Mouse (Mus musculus) midbrain, embryonic 14.5 days (tissue): ENCODE results near the gene Tlr5. TPM values are rescaled to one million over a fixed set of nuclear protein-coding genes. Genes with fewer than 3 reads are reported as not detected.
A peak's percentile ranks its signal among the peaks of the same experiment; 100 is the strongest.

Experiments used
- ATAC-seq: fragments of 200-750 bp; cut with Nextera tagmentation; 2 replicates; pipeline ENCODE4 v1.8.0; 2017; ENCODE audit warnings: moderate number of reproducible peaks, moderate library complexity; ENCODE audit not compliant: low FRiP score, low TSS enrichment
- DNase-seq: peaks from one replicate; pipeline ENCODE4 v3.0.0-alpha.2; 2015
- H3K27ac ChIP-seq: fragments of 300-500 bp; sonication (generic); replicated peaks from 2 replicates; pipeline ENCODE4 v1.5.1; 2014; ENCODE audit warnings: mild to moderate bottlenecking, low read depth, low read length, moderate library complexity
- H3K27me3 ChIP-seq: fragments of 300-500 bp; sonication (generic); 2 replicates; pipeline ENCODE4 v1.6.1; 2014; ENCODE audit warnings: low read length, control low read depth, mixed read lengths; ENCODE audit not compliant: control insufficient read depth, insufficient read depth
- H3K36me3 ChIP-seq: fragments of 300-500 bp; sonication (generic); 2 replicates; pipeline ENCODE4 v1.6.1; 2014; ENCODE audit warnings: low read length, control low read depth; ENCODE audit not compliant: control insufficient read depth, insufficient read depth
- H3K4me1 ChIP-seq: fragments of 300-500 bp; sonication (generic); 2 replicates; pipeline ENCODE4 v1.6.1; 2014; ENCODE audit warnings: mild to moderate bottlenecking, antibody characterized with exemption, low read length, control low read depth; ENCODE audit not compliant: control insufficient read depth, insufficient read depth
- H3K4me2 ChIP-seq: fragments of 300-500 bp; sonication (generic); 2 replicates; pipeline ENCODE4 v1.6.1; 2014; ENCODE audit warnings: mild to moderate bottlenecking, low read length, moderate library complexity
- H3K4me3 ChIP-seq: fragments of 300-500 bp; sonication (generic); replicated peaks from 2 replicates; pipeline ENCODE4 v1.5.1; 2014; ENCODE audit warnings: low read depth, low read length
- H3K9ac ChIP-seq: fragments of 300-500 bp; sonication (generic); replicated peaks from 2 replicates; pipeline ENCODE4 v1.6.1; 2014; ENCODE audit warnings: mild to moderate bottlenecking, low read length, moderate library complexity
- H3K9me3 ChIP-seq: fragments of 300-500 bp; sonication (generic); 2 replicates; pipeline ENCODE4 v1.6.1; 2016; ENCODE audit warnings: low read length, control low read depth, mixed read lengths; ENCODE audit not compliant: control insufficient read depth
- WGBS: fragments of 180-500 bp; shearing (Covaris S2); extraction: QIAGEN DNeasy Blood & Tissue Kit; methylation state at CpG from one replicate; pipeline ENCODE4 v1.1.7; 2014; 5-methylcytosine and 5-hydroxymethylcytosine counted together
- polyA plus RNA-seq: library from polyadenylated mRNA; unstranded; fragments of >200 nt; fragmentation: Nextera tagmentation; extraction: Ambion mirVana; gene quantifications from 2 replicates; pipeline ENCODE4 v1.2.1, GENCODE M21; 2014

Tlr5 gene
- polyA plus RNA-seq, 1 experiment from 2014 or later: 0.25 TPM

DNA sequence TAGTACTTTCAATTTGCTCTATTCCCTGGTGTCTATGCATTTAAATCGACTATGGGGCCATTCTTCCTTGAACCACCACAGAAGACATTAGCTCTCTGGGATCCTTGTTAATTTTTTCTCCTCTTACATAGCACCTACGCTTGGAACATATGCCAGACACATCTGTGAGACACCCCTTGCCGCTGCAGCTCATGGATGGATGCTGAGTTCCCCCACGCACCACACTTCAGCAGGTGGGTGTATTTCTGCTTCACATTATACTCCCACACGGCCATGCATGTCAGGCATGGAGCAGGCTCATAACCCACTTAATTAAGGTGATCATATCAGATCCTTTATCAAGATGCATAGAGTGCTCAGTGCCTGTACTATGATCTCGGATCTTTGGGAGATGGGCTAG, 17.7 kb downstream of the Tlr5 start:
- Histone ChIP-seq H3K4me2 (no peak overlapping the region), H3K36me3 (no peaks in the 10 kb centered on the region), H3K4me3 (no peak overlapping the region), H3K9ac (no peak overlapping the region), H3K27ac (no peak overlapping the region), H3K27me3 (no peaks in the 10 kb centered on the region), H3K4me1 (no peaks in the 10 kb centered on the region), H3K9me3 (no peaks in the 10 kb centered on the region)
- WGBS: 88% methylated on average over 6 of the region's 6 CpGs
- no peak for ATAC-seq
- no peak for DNase-seq

DNA sequence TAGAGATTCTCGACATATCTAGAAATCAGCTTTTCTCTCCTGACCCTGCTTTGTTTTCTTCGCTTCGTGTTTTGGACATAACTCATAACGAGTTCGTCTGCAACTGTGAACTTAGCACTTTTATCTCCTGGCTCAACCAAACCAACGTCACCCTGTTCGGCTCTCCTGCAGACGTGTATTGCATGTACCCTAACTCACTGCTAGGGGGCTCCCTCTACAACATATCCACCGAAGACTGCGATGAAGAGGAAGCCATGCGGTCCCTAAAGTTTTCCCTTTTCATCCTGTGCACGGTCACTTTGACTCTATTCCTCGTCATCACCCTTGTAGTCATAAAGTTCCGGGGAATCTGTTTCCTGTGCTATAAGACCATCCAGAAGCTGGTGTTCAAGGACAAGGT, 20.2 kb downstream of the Tlr5 start:
- H3K4me3 ChIP-seq: no peak overlapping the region
- no peak overlapping the region for H3K27ac ChIP-seq
- no peak overlapping the region for H3K9ac ChIP-seq
- 83% methylated on average over 14 of the region's 14 CpGs for WGBS
- no peaks in the 10 kb centered on the region for H3K36me3 ChIP-seq
- no peaks in the 10 kb centered on the region for H3K4me1 ChIP-seq
- no peaks in the 10 kb centered on the region for H3K27me3 ChIP-seq
- no peak for ATAC-seq
- H3K9me3 ChIP-seq: no peaks in the 10 kb centered on the region
- no peak overlapping the region for H3K4me2 ChIP-seq
- no peak for DNase-seq

DNA sequence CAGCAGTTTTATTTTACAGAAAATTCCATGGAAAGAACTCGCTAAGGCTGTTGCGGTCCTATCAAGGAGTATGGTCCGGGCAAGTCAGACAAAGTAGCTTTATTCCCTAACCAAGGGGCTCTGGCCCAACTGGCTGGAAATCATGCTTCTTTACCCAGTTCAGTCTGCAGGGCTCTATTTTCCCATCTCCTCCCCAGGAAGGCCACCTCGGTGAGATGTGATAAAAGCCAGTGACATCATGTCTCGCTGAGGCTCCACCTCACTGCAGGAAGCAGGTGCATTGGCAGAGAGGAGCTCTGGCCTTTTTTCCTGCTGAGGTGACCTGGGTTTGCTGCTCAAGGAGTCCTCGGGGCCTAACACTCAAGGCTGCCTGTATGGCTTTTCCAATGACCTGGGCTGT, 26.1 kb downstream of the Tlr5 start:
- ATAC-seq: no peak
- WGBS: 72% methylated on average over 6 of the region's 6 CpGs
- Histone ChIP-seq H3K4me3 (no peak overlapping the region), H3K9ac (no peak overlapping the region), H3K4me1 (peaks cover 6% of the 10 kb centered on the region; the same call in 1 of the 2 replicates), H3K27me3 (no peaks in the 10 kb centered on the region), H3K4me2 (no peak overlapping the region), H3K9me3 (no peaks in the 10 kb centered on the region), H3K27ac (no peak overlapping the region), H3K36me3 (no peaks in the 10 kb centered on the region)
- DNase-seq: no peak

DNA sequence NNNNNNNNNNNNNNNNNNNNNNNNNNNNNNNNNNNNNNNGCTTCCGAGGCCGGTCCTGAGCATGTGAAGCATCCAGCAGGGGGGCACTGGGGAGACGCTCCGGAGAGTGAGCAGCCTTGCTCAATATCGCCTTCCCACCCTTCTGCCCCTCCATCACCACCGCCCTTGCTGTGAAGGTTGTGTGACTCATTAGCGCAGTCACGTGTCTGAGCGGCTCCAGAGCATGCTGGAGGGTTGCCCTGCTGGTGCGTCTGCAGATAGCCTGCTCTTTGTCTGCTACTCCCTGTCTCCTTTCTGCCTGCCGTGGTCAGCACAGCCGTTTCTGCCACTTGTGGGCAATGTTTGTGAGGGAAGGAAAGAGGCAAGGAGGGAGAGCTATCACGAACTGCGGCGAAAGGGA, 28.4 kb downstream of the Tlr5 start:
- 2% methylated on average over 13 of the region's 15 CpGs for WGBS
- Histone ChIP-seq H3K4me2 (peak overlapping the region; percentile 58), H3K9me3 (no peaks in the 10 kb centered on the region), H3K4me3 (peak overlapping the region; percentile 26), H3K4me1 (peaks cover 6% of the 10 kb centered on the region; the same call in 1 of the 2 replicates), H3K36me3 (no peaks in the 10 kb centered on the region), H3K27ac (peak overlapping the region; percentile 47), H3K27me3 (no peaks in the 10 kb centered on the region), H3K9ac (peak overlapping the region; percentile 47)
- peak; percentile 95 for ATAC-seq
- DNase-seq: peak; percentile 96

DNA sequence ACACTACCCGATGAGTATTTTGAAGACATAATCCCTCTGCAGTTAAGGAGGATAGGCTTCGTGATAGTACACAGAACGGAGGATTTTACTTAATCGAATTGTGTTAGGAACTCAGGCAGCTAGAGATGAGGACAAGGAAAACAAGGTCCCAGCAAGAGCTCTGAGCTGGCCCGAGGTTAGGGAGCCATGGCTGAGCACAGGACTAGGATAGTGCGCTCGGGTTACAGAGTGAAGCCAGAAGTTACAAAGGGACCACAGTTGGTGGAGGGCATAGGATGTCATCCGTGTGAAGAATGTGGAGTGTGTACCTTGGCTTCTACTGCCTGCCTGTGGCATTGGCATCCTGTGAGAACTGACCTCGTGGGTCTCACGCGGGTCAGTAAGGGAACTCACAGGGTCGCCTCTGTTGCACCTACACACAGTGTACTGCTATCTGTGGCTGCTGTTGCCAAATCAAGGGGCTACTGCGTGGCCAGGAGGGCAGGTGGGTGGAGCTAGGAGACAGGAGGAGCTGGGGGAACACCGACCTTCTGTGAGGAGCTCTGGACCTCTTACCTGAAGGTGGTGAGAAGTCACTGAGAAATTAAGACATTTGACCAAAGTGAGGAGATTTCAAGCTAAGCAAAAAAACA, 29.0 kb downstream of the Tlr5 start:
- H3K4me1 ChIP-seq: peaks cover 6% of the 10 kb centered on the region; the same call in 1 of the 2 replicates
- H3K27ac ChIP-seq: peak overlapping the region; percentile 47
- no peaks in the 10 kb centered on the region for H3K9me3 ChIP-seq
- 60% methylated on average over 14 of the region's 14 CpGs for WGBS
- peak overlapping the region; percentile 26; the same call in 1 of the 2 replicates for H3K4me3 ChIP-seq
- no peaks in the 10 kb centered on the region for H3K36me3 ChIP-seq
- DNase-seq: no peak
- H3K9ac ChIP-seq: peak overlapping the region; percentile 47
- H3K4me2 ChIP-seq: peak overlapping the region; percentile 58
- ATAC-seq: peak; percentile 32; the same call in 1 of the 2 replicates
- no peaks in the 10 kb centered on the region for H3K27me3 ChIP-seq

DNA sequence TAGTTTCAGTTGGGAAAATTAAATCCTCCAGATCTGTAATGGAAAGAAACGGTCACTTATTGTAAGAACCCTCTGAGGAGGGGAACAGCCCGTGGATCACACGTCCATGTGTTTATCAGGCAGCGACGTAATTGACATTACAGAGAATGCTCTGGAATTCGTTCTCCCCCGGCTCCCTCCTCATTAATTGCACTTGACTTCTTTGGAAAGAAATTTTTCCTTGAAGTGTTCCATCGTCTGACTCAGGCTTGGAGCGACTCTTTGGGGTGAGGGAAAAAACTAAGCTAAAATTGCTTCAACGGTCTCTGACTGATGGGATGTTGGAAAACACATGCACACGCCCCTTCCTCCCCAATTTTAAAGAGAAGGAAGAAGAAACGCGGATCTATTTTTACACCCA, 31.7 kb downstream of the Tlr5 start:
- H3K9me3 ChIP-seq: no peaks in the 10 kb centered on the region
- H3K9ac ChIP-seq: no peak overlapping the region
- WGBS: 85% methylated on average over 13 of the region's 13 CpGs
- ATAC-seq (no peak), DNase-seq (no peak)
- peaks cover 6% of the 10 kb centered on the region; the same call in 1 of the 2 replicates for H3K4me1 ChIP-seq
- H3K27ac ChIP-seq: no peak overlapping the region
- H3K36me3 ChIP-seq: no peaks in the 10 kb centered on the region
- H3K4me3 ChIP-seq: no peak overlapping the region
- H3K4me2 ChIP-seq: no peak overlapping the region
- H3K27me3 ChIP-seq: no peaks in the 10 kb centered on the region

DNA sequence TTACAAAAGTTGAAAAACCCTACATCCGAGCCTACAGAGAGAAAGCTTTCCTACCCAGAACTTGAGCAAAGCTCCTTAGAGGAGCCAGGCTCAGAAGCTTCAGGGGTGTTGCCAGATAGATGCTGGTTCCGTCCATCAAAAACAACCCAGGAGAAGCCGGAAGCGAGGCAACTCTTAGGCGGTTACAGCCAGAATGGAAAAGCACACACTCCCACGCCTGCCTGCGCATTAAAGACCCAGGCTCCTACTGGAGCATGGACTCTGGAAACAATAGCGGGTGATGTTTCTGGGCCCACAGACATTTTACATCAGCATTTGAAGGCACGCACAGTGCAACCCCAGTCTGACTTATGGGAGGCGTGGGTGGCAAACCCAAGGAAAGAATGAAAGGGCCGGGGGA, 32.2 kb downstream of the Tlr5 start:
- Histone ChIP-seq H3K4me1 (peaks cover 6% of the 10 kb centered on the region; the same call in 1 of the 2 replicates), H3K9ac (no peak overlapping the region), H3K9me3 (no peaks in the 10 kb centered on the region), H3K27me3 (no peaks in the 10 kb centered on the region), H3K4me3 (no peak overlapping the region), H3K36me3 (no peaks in the 10 kb centered on the region), H3K27ac (no peak overlapping the region), H3K4me2 (no peak overlapping the region)
- 86% methylated on average over 11 of the region's 11 CpGs for WGBS
- DNase-seq: no peak
- ATAC-seq: no peak

DNA sequence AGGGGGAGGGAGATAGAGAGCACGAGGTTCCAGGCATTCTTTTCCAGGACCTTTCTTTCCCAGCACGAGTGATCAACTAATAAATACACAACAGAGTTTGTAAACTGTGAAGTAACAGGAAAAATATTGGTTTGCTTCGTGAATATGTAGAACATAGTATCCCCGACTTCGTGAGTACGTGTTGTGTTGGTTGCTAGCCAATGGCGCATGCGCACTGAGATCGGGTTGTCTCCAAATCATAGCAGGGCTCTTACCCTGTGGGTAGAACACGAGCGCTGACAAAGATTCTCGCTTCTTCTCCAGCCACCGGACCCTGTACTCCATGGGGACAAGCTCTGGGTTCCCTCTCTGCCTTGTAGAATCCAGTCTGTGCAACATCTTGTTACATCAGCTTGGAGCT, 33.2 kb downstream of the Tlr5 start:
- no peak overlapping the region for H3K27ac ChIP-seq
- no peak overlapping the region for H3K4me2 ChIP-seq
- ATAC-seq (no peak), DNase-seq (no peak)
- no peaks in the 10 kb centered on the region for H3K36me3 ChIP-seq
- no peak overlapping the region for H3K4me3 ChIP-seq
- no peaks in the 10 kb centered on the region for H3K27me3 ChIP-seq
- no peaks in the 10 kb centered on the region for H3K9me3 ChIP-seq
- peaks cover 6% of the 10 kb centered on the region; the same call in 1 of the 2 replicates for H3K4me1 ChIP-seq
- 90% methylated on average over 13 of the region's 13 CpGs for WGBS
- no peak overlapping the region for H3K9ac ChIP-seq

DNA sequence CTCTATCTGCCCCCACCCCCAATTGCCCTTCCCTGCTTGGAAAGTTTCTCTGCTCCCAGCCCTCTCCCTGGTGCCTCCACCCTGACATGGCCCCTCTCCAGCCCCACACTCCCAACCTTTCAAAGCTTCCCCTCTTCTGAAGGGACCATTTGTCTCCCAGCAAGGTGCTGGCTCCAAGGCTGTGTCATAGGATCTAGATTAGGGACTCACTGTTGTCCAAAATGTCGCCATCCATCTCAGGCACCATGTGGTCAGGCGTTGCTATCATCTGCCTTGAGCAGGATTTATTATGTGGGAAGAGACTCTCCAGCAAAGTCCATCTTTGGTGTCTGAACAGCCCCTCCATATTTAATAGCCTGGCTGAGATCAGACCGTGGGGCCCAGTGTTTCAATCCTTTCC, 34.1 kb downstream of the Tlr5 start:
- Histone ChIP-seq H3K9ac (no peak overlapping the region), H3K27ac (no peak overlapping the region), H3K36me3 (no peaks in the 10 kb centered on the region), H3K27me3 (no peaks in the 10 kb centered on the region), H3K9me3 (no peaks in the 10 kb centered on the region), H3K4me2 (no peak overlapping the region), H3K4me3 (no peak overlapping the region), H3K4me1 (peaks cover under 1% of the 10 kb centered on the region; the same call in 1 of the 2 replicates)
- DNase-seq (no peak), ATAC-seq (no peak)
- WGBS: 80% methylated on average over 3 of the region's 3 CpGs
